Mouse (Mus musculus) MEL (cell line): ENCODE measurements at regions not wholly inside any gene's neighbourhood (a gene's known extent, or its start where the extent isn't known, plus 50 kb on each side); places are given as distances from the start of the nearest gene placed in this dataset.

Experiments
- DNase-seq: peaks from one replicate; pipeline ENCODE4 v3.0.0; 2011; ENCODE audit warnings: low read depth, low spot score
- H3K27ac ChIP-seq: 2 replicates; pipeline ENCODE4 v1.5.1; 2012; ENCODE audit warnings: low read depth, mild to moderate bottlenecking, control low read depth, low read length, moderate library complexity; ENCODE audit not compliant: control insufficient read depth
- H3K27me3 ChIP-seq, 2 experiments: fragments of 150-350 bp in 1 of 2; sonication (generic) in 1 of 2; 2 replicates each; pipeline ENCODE4 v1.6.1; 2012; ENCODE audit warnings: low read length in 2 of 2, mild to moderate bottlenecking in 2 of 2, improper control_type of control experiment in 1 of 2, moderate library complexity in 1 of 2; ENCODE audit not compliant: insufficient read depth in 2 of 2, control insufficient read depth in 1 of 2
- H3K36me3 ChIP-seq, 2 experiments: 2 replicates each; pipeline ENCODE4 v1.6.1; 2012 to 2014; ENCODE audit warnings: low read length in 2 of 2, improper control_type of control experiment in 1 of 2, inconsistent platforms in 1 of 2, mild to moderate bottlenecking in 1 of 2; ENCODE audit not compliant: insufficient read depth in 2 of 2, control insufficient read depth in 1 of 2
- H3K4me1 ChIP-seq, 2 experiments: fragments of 150-350 bp in 1 of 2; sonication (generic) in 1 of 2; 2 replicates each; pipeline ENCODE4 v1.6.1; 2012; ENCODE audit warnings: low read length in 2 of 2, improper control_type of control experiment in 1 of 2, mild to moderate bottlenecking in 1 of 2; ENCODE audit not compliant: insufficient read depth in 2 of 2, control insufficient read depth in 1 of 2
- H3K4me3 ChIP-seq, 2 experiments: fragments of 150-350 bp in 1 of 2; sonication (generic) in 1 of 2; 2 replicates each; pipeline ENCODE4 v1.5.1; 2012; ENCODE audit warnings: low read depth in 2 of 2, low read length in 2 of 2, mild to moderate bottlenecking in 2 of 2, moderate library complexity in 2 of 2, control low read depth in 1 of 2, improper control_type of control experiment in 1 of 2; ENCODE audit not compliant: control insufficient read depth in 1 of 2, insufficient read depth in 1 of 2
- H3K79me2 ChIP-seq: 2 replicates; pipeline ENCODE4 v1.6.1; 2012; ENCODE audit warnings: mild to moderate bottlenecking, low read length, moderate library complexity; ENCODE audit not compliant: control insufficient read depth, poor library complexity, insufficient read depth
- H3K9ac ChIP-seq: 2 replicates; pipeline ENCODE4 v1.6.1; 2012; ENCODE audit warnings: low read depth, mild to moderate bottlenecking, control low read depth, low read length, moderate library complexity; ENCODE audit not compliant: control insufficient read depth, poor library complexity, severe bottlenecking
- H3K9me3 ChIP-seq: fragments of 150-350 bp; sonication (generic); replicated peaks from 2 replicates; pipeline ENCODE4 v1.6.1; 2012; ENCODE audit warnings: mild to moderate bottlenecking, low read length, improper control_type of control experiment, moderate library complexity; ENCODE audit not compliant: insufficient read depth
- CTCF ChIP-seq, 3 experiments: IDR thresholded peaks in 2 of 3; conservative IDR thresholded peaks in 1 of 3; 2 replicates each; pipeline ENCODE4 v1.5.1; 2011 to 2012; ENCODE audit warnings: low read length in 3 of 3, low read depth in 2 of 3, mild to moderate bottlenecking in 2 of 3, improper control_type of control experiment in 1 of 3, inconsistent platforms in 1 of 3, mixed read lengths in 1 of 3, moderate library complexity in 1 of 3; ENCODE audit not compliant: control insufficient read depth in 1 of 3, insufficient read depth in 1 of 3, poor library complexity in 1 of 3, severe bottlenecking in 1 of 3
- EP300 ChIP-seq, 2 experiments: IDR thresholded peaks; 2 replicates each; pipeline ENCODE4 v1.6.1; 2011; ENCODE audit warnings: improper control_type of control experiment in 2 of 2, low read length in 2 of 2, low read depth in 1 of 2, mild to moderate bottlenecking in 1 of 2
- GABPA ChIP-seq: IDR thresholded peaks from 2 replicates; pipeline ENCODE4 v1.6.1; 2012; ENCODE audit warnings: low read depth, mild to moderate bottlenecking, inconsistent platforms, low read length, improper control_type of control experiment, moderate library complexity
- GATA1 ChIP-seq: IDR thresholded peaks from 2 replicates; pipeline ENCODE4 v1.6.1; 2011; ENCODE audit warnings: low read depth, low read length, improper control_type of control experiment
- HCFC1 ChIP-seq: IDR thresholded peaks from 2 replicates; pipeline ENCODE4 v1.6.1; 2012; ENCODE audit warnings: low read depth, mild to moderate bottlenecking, inconsistent platforms, low read length, improper control_type of control experiment, moderate library complexity
- MAFK ChIP-seq: IDR thresholded peaks from 2 replicates; pipeline ENCODE4 v1.6.1; 2011; ENCODE audit warnings: low read depth, mild to moderate bottlenecking, low read length, improper control_type of control experiment, borderline replicate concordance
- MEF2A ChIP-seq: IDR thresholded peaks from 2 replicates; pipeline ENCODE4 v1.6.1; 2014; ENCODE audit warnings: low read depth, mild to moderate bottlenecking, inconsistent platforms, low read length, improper control_type of control experiment; ENCODE audit not compliant: poor library complexity, insufficient replicate concordance, severe bottlenecking; ENCODE audit errors: extremely low read depth
- MXI1 ChIP-seq: IDR thresholded peaks from 2 replicates; pipeline ENCODE4 v1.6.1; 2011; ENCODE audit warnings: mild to moderate bottlenecking, low read depth, low read length, improper control_type of control experiment
- NELFE ChIP-seq: IDR thresholded peaks from 2 replicates; pipeline ENCODE4 v1.6.1; 2011; ENCODE audit warnings: low read depth, low read length, improper control_type of control experiment
- NRF1 ChIP-seq: IDR thresholded peaks from 2 replicates; pipeline ENCODE4 v1.6.1; 2014; ENCODE audit warnings: low read depth, mild to moderate bottlenecking, inconsistent platforms, low read length, improper control_type of control experiment, moderate library complexity; ENCODE audit not compliant: poor library complexity, insufficient read depth, severe bottlenecking
- RCOR1 ChIP-seq: IDR thresholded peaks from 2 replicates; pipeline ENCODE4 v1.6.1; 2012; ENCODE audit warnings: low read depth, mild to moderate bottlenecking, inconsistent platforms, low read length, improper control_type of control experiment
- SMC3 ChIP-seq: IDR thresholded peaks from 2 replicates; pipeline ENCODE4 v1.6.1; 2011; ENCODE audit warnings: low read depth, low read length, improper control_type of control experiment
- TCF12 ChIP-seq: IDR thresholded peaks from 2 replicates; pipeline ENCODE4 v1.6.1; 2014; ENCODE audit warnings: low read depth, mild to moderate bottlenecking, inconsistent platforms, low read length, improper control_type of control experiment, moderate library complexity
- USF2 ChIP-seq, 2 experiments: IDR thresholded peaks; 2 replicates each; pipeline ENCODE4 v1.6.1; 2011 to 2012; ENCODE audit warnings: improper control_type of control experiment in 2 of 2, low read length in 2 of 2, borderline replicate concordance in 1 of 2, inconsistent platforms in 1 of 2, low read depth in 1 of 2, mild to moderate bottlenecking in 1 of 2; ENCODE audit not compliant: insufficient read depth in 1 of 2
- ZC3H11A ChIP-seq: IDR thresholded peaks from 2 replicates; pipeline ENCODE4 v1.6.1; 2012; ENCODE audit warnings: low read depth, mild to moderate bottlenecking, inconsistent platforms, low read length, improper control_type of control experiment
- ZKSCAN1 ChIP-seq: IDR thresholded peaks from 2 replicates; pipeline ENCODE4 v1.6.1; 2012; ENCODE audit warnings: low read depth, mild to moderate bottlenecking, inconsistent platforms, low read length, improper control_type of control experiment, moderate library complexity
- ZMIZ1 ChIP-seq: IDR thresholded peaks from 2 replicates; pipeline ENCODE4 v1.6.1; 2012; ENCODE audit warnings: low read depth, mild to moderate bottlenecking, inconsistent platforms, low read length, improper control_type of control experiment, moderate library complexity
- ZNF384 ChIP-seq: IDR thresholded peaks from 2 replicates; pipeline ENCODE4 v1.6.1; 2012; ENCODE audit warnings: low read depth, mild to moderate bottlenecking, inconsistent platforms, low read length, improper control_type of control experiment

GRCm38 (mm10) chr3:132017485-132018261 lies 67.4 kb upstream of the Dkk2 start:
- Histone ChIP-seq H3K36me3 (no peaks in the 10 kb centered on the region), H3K27ac (no peak overlapping the region), H3K79me2 (no peaks in the 10 kb centered on the region), H3K4me1 (no peaks in the 10 kb centered on the region), H3K9me3 (no peaks in the 10 kb centered on the region), H3K9ac (no peak overlapping the region), H3K27me3 (no peaks in the 10 kb centered on the region), H3K4me3 (no peak overlapping the region)
- TF ChIP-seq SMC3 (no peak), ZC3H11A (no peak), HCFC1 (no peak), TCF12 (no peak), GATA1 (no peak), NRF1 (no peak), MAFK (no peak), ZNF384 (no peak), ZKSCAN1 (no peak), USF2 (IDR thresholded peaks at IDR 0.05; ENCODE audit: borderline replicate concordance in 1 of 2, insufficient read depth in 1 of 2, low read depth in 1 of 2, low read length in 2 of 2) (no peak), MEF2A (no peak), EP300 (IDR thresholded peaks at IDR 0.05; ENCODE audit: low read depth in 1 of 2, low read length in 2 of 2) (no peak), RCOR1 (no peak), MXI1 (no peak)
- DNase-seq: no peak

GRCm38 (mm10) chr3:132018505-132018904 lies 66.6 kb upstream of the Dkk2 start:
- Histone ChIP-seq H3K9ac (no peak overlapping the region), H3K36me3 (no peaks in the 10 kb centered on the region), H3K9me3 (no peaks in the 10 kb centered on the region), H3K27ac (no peak overlapping the region), H3K27me3 (no peaks in the 10 kb centered on the region), H3K79me2 (no peaks in the 10 kb centered on the region), H3K4me3 (no peak overlapping the region), H3K4me1 (no peaks in the 10 kb centered on the region)
- no peak for DNase-seq
- TF ChIP-seq MXI1: no peak
- TF ChIP-seq MAFK: no peak
- no peak for TF ChIP-seq NRF1
- TF ChIP-seq ZMIZ1: no peak
- TF ChIP-seq CTCF (IDR thresholded peaks at IDR 0.05 in 2 of 3, conservative IDR thresholded peaks at IDR 0.05 in 1 of 3; ENCODE audit: control insufficient read depth in 1 of 3, insufficient read depth in 1 of 3, low read depth in 2 of 3, low read length in 3 of 3, poor library complexity in 1 of 3, severe bottlenecking in 1 of 3): no peak
- no peak for TF ChIP-seq NELFE
- no peak for TF ChIP-seq GABPA
- TF ChIP-seq, all 39 proteins: peak for 0
